Mouse (Mus musculus) layer of hippocampus, postnatal 36 days (tissue): ENCODE data around the gene Rhbdl3. TPM values are rescaled to one million over a fixed set of nuclear protein-coding genes. Genes with fewer than 3 reads are reported as not detected.
"Not testable (repeated sequence)": the region's sequence is repeated elsewhere in the genome, so short reads cannot be mapped to it uniquely, and the experiment has no call there.

Source experiments
- DNase-seq, 2 experiments: peaks; one replicate each; pipeline ENCODE4 v3.0.0; 2022
- total RNA-seq, 2 experiments: library from RNA; stranded (reverse); gene quantifications; 2 replicates each; pipeline ENCODE4 v1.2.3; 2021

Rhbdl3 gene
- total RNA-seq, 2 experiments from 2014 or later = 25.0 to 29.2 TPM

DNA sequence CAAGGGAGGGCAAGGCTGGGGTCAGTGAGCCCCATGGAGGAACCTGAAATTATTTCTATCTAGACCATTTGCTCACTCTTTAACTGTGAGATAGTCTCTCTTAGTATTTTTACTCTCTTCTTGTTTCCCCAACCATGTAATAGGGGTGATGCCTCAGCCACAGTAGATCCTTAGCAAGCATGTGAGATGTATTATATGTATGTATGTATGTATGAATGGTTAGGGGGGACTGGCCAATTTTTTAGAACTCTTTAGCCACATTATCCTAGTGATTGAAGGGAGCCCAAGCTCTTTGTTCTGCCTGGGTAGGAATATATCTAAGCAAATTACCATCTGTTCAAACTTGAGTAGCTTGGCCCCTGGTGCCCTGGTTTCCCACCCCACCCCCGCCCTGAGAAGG lies 12.8 kb downstream of the Rhbdl3 start:
- DNase-seq = no peak

DNA sequence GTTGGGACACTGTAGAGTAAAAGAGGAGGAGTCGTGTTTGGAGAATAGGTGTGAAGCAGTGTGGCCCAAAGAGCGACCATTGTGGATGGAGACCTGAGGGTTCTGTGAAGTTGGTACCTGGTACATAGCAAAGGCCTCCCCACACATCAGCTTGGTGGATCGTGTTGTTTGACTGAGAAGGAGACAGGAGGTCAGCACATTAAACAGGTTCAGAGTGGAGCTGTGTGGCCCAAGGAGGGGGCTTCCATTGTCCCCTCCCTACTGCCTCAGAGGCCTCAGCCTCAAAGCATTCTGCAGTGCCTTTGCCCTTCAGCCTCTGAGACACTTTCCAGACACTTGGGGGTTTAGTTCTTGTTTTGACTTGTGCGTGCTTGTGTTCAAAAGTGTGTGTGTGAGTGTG lies 13.2 kb downstream of the Rhbdl3 start:
- DNase-seq = no peak

DNA sequence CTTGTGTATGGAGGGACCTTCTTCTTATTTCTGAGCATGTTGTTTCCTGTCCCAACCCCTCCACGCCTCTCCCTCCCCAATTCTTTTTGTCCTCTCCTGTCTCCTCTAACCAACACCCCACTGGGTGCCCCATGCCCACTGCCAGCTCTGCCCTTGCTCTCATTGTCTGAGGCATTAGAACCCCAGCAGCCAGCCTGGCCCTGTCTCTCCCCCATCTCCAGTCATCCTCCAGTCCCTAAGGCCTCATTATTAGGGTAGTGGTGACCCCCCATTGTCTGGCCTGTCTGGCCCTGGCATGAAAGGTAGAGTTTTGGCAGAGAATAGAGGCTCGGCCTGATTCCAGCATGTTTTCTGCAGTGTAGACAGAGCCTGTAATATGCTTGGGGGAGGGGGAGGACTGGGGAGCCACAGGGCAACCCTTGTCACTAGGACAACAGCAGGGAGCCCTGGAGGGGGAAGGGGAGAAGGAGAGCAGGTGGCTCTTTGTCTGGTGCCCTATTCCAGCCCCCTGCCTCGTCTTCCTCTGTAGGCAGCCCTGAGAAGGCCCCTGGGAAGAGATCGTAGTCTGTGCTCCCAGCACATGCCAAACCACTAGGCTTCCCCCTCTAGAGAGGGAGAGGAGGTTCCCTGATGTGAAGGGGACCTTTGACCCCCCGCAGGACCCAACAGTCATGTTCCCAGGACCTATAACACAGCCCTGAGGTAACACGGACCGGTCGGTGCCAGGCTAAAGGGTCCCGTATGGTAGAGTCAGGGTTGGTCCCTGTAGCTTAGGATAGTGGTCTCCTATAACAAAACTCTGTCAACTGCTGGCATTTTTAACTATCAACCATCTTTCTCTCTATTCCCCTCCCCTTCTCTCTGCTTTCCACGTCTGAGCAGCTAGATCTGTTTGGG lies 15.3 kb downstream of the Rhbdl3 start:
- no peak for DNase-seq

DNA sequence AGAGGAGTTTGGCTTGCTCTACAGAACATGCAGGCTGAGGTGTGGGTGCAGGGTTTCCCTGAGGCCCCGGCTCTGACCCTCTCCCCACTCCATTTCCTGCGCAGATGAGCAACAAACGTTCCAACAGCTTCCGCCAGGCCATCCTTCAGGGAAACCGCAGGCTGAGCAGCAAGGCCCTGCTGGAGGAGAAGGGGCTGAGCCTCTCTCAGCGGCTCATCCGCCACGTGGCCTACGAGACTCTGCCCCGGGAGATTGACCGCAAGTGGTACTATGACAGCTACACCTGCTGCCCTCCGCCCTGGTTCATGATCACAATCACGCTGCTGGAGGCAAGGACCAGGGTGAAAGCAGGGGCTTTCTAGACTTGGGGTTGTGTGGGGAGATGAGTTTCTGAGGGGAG lies 22.5 kb downstream of the Rhbdl3 start:
- DNase-seq = no peak

DNA sequence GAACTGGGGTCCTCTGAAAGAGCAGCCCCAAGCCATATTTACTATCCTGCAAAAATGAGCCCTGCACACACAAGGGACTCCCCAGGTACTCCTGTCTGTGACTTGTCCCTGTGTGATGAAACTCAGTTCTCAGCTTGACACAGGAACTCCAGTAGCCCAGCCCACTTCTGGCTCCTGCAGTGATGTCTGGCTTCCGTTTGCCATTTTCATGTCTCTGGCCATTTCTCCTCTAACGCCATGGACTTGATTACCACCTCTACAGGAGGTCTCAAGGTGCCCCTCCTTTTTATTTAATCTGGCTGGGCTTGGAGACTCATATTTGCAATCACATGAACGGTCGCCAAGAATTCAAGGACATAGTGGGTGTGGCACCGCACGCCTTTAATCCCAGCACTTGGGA lies 23.9 kb downstream of the Rhbdl3 start:
- no peak for DNase-seq

DNA sequence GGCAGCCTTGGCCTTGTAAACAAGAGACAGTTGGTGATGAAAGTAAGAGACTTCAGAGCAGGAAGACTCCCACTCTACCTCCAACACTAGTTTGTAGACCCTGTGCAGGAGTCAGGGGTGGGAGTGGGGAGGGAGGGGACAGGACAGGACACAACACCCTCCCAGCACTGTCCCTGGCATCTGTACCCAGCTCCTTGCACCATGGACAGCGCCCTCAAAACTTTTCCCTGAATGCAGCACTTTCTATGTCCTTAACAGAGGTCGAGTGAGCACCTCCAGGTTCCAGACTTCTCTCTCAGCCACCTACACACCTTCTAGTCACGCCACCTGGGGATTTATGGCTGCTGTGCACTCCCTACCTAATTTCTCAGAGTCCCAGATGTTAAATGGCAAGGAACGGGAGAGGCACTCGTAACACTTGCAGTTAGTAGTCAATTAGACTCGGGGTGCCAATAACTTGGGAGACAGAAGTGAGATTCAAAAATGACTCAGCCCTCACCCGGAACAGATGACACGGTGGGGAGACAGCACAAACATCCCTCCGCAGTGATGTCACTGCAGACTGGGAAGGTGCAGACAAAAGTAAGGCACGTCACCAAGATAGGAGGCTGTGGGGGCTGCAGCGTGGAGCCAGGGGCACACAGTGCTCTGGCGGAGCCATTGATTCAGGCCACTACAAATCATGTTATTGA lies 32.1 kb downstream of the Rhbdl3 start:
- DNase-seq = no peak

DNA sequence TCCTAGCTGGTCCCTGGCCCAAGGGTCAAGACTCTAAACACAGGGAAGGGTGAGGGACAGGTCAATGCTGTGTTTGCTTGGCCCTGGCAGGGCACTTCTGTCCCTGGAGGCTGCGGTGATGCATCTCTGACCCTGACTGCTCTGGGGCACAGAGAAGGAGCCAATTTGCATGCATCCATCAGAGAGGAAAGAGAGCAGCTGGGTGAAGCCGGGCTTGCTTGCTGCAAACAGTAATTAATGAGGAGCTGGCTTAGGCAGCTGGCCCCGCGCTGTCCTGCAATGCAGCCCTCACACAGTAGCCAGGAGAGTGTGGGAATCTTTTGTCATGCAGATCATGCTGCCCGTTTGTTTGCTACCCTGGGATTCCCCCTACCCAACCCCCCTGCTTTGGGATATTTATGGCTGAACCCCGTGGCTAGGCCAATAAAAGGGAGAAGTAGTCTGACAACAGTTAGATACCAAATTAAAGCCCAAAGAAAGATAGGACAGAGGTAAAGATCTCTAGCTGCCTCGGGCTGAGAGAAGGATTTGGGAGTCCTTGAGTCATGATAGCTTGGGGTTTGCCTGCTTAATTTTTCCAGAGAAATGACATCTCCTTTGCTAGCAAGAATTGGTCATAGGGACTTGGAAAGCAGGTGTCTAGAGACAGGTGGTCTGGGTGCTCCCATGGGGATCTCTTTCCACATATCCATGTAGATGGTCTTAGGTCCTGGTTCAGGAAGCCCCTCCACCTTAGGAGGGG lies 35.1 kb downstream of the Rhbdl3 start:
- no peak for DNase-seq

DNA sequence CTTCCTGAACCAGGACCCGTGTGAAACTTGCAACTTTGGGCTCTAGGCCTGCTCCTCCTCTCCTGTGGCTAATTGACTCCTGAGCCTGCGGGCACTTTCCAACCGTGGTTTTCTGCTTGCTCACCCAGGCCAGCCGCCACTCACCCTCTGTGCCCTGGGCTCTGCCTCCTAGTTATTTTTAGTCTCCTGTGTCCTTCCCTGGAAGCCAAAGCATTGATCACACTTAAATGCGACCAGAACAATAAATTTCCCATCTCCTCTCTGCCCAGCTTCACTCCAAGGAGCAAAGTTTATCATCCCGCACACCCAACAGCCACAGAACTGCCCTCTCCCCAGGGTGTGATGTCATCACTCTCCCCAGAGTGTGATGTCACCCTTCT lies 35.6 kb downstream of the Rhbdl3 start:
- no peak for DNase-seq

DNA sequence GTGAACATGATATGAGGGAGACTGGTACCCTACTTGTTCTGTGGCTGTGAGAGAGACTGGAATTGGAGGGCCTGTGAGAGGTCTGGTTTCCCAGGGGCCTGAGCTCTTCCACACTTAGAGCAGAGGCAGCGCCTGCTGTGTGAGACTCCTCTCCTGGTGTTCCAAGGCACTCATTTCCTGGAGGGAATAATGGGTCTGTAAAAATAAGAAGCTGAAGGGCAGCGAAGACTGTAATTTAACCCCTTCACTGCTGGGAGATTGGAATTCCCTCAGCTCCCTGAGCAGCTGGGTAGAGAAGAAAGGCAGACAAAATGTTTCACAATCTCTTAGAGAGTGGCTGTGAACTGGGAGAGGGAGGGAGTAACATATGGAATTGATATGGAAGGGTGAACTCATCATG lies 41.8 kb downstream of the Rhbdl3 start:
- DNase-seq = no peak

DNA sequence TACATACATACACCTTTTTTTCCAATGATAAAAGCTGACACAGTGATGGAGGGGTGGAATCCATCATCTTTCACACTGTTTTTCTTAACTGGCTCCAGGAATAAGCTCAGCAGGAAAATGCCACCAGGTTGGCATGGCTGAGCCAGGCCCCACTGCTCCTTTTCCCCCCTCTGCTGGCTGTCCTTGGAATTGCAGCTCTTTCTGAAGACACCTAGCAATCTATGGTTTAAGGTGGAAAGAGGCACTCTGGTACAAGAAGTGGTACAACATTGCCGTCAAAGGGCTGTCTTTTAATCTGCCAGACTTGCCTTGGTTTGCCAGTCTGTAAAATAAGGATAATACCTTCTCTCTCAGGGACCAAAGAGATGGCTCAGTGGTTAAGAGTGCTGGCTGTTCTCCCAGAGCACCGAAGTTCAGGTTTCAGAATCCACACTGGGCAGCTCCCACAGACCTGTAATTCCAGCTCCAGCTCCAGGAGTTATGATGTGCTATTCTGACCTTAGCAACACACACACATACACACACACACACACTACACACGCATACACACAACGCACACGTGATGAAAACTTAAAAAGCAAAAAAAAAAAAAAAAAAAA lies 51.2 kb downstream of the Rhbdl3 start:
- peak; percentile 64 to 82 for DNase-seq

DNA sequence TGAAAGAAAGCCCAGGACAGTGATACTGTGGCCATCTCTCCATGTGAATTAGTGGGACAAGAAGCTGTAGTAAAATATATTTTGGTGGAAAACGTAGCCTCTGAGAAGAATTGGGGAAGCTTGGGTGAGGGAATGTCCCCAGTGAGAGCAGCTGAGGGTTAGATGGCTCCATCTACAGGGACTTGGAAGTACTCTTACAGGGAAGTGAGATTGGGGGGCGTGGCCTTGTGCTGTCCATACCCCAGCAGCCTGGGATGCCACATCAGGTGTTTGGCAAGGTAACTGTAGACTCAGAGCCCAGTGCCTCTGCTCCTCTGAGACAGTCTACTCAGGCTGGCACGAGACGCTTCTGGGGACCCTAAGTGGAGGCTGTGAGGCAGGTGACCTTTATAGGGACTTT lies 54.1 kb downstream of the Rhbdl3 start:
- no peak for DNase-seq

DNA sequence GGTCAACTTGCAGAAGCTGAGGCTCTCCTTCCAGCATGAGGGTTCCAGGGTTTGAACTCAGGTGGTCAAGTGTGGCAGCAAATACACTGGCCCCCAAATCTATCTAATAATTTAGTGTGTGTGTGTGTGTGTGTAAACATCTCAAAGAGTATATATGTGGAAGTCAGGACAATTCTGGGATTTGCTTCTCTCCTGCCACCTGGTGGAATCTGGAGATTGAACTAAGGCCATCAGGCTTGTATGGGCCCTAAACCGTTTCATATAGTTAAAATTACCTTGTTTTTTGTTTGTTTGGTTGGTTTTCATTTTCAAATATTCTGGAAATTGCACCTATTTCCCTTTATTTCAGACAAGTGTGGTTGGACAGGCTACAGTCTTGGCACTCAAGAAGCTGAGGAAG lies 68.2 kb downstream of the Rhbdl3 start:
- no peak for DNase-seq

DNA sequence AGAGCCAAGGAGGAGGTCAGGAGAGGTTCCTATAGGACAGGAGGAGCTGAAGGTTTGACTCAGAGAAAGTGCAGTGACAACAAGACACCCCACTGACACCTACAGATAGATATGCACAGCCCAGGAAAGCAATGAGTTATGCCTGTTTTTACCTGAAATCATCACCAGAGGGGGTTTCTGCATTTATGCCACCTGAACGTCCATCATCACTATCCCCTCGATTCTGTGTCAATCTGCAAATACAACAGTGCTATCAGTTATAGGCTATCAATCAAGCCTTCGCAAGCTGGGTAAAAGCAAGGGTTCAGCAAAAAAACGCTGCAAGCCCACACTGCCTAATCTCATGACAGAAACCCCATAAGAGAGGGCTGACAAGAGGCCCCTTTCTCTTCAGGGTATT lies 75.9 kb downstream of the Rhbdl3 start:
- DNase-seq = no peak

DNA sequence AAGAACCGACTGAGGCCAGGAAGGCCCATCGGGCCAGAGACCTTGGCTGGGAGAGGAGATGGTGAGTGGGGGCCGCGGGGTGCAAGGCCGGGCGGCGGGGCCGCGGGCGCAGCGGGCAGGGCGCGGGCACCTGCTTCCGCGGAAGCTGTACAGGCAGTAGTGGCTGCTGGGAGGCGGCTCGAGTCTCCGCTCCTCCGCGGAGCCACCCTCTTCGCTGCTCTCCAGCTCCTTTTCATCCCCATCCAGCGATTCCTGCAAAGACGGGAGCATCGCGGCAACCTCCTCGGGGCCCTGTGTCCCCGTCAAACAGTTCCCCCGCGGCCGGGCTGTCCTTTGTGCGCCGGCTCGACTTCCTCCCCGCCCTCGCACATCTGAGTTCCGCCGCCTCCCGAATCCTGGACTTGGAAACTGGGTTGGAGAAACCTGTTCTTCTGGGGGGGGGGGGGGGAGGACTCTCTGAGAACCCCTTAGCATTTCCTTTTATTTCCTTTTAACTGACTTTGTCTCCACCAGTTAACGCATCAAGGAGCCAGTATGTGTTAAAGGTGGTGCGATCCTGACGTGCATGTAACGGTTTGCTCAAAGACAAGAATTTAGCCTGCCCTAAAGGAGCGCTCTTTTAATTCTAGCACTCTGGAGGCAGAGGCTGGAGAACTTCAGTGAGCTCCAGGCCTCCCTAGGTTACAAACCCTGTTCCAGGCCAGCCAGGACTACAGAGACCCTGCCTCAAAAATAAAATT lies 77.2 kb downstream of the Rhbdl3 start, which contains the start of gene 5730455P16Rik:
5730455P16Rik (minus strand) TSS at position 323 of the 740 bp plus-strand sequence.
- DNase-seq = peak; percentile 83 to 85

DNA sequence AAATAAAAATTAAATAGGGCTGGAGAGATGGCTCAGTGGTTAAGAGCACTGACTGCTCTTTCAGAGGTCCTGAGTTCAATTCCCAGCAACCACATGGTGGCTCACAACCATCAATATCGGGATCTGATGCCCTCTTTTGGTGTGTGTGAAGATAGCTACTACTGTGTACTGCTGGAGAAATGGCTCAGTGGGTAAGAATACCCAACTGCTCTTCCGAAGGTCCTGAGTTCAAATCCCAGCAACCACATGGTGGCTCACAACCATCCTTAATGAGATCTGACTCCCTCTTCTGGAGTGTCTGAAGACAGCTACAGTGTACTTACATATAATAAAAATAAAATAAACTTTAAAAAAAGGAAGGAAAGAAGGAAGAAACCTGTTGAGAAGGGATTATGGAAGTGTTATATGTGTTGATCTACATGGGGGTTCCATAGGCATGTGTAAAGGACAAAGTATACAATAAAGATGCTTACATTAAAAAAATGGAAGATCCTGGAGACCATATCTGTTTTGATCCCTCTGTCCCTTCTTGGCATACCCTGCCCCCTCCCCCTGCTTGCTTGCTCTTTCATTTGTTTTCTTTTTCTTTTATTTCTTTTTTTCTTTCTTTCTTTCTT lies 77.8 kb downstream of the Rhbdl3 start:
- DNase-seq = not testable (repeated sequence)

DNA sequence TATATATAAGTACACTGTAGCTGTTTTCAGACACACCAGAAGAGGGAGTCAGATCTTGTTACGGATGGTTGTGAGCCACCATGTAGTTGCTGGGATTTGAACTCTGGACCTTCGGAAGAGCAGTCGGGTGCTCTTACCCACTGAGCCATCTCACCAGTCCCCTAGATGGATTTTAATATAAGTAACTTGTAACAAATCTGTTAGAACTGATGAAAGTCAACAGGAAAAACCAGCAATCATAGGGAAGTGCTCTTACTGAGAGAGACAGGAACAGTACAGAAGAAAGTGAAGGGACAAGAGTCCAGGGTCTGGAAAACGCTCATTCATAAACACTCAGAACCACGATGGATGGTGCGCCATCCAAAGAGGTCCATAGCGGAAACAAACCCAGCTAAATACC lies 78.5 kb downstream of the Rhbdl3 start:
- not testable (repeated sequence) for DNase-seq

DNA sequence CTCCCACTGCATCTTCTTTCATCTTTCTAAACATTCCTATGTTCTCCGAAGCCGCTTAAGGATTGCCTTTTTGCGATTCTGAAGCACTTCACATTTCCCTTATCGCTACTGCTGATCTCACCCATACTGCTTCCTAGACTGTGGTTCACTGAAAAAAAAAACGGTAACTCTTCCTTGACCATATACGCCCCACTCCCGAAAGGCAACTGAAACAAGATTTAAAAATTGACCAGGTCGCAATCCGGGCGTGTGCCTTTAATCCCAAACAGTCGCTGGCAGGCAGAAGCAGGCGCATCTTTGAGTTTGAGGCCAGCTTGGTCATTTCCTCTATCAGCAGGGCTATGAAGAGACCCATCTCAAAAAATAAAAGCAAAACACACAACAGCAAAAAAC lies 81.9 kb downstream of the Rhbdl3 start:
- peak in 1 of 2 experiments; percentile 21 for DNase-seq

DNA sequence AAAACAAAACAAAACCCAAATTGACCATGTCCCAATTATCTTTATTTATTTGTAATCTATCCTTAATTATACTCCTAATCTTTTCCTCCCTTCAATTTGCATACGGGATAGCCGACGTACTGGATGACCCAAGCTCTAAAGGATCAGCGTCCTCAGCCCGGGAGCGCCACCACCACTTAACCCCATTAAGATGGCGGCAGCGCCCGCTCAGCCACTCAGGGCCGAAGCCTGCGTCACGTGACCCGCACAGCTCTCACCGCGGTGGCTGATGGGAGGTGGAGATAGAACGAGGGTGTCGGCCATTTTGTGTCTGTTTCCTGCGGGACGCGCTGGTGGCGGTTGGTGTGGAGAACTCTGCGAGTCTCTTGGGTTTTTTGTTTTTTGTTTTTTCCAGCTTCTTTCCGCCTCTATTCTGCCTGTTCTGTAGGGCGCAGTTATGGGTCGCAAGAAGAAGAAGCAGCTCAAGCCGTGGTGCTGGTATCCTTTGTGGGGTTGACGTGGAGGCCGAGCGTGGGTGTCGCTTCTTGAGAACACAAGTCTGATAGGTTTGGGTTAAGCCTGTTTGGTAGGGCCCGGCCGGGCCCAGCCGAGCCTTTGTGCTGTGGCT lies 82.4 kb downstream of the Rhbdl3 start, which contains the start of gene Zfp207:
Zfp207 (plus strand) TSS at position 261 of the 607 bp plus-strand sequence.
- DNase-seq = peak; percentile 96

DNA sequence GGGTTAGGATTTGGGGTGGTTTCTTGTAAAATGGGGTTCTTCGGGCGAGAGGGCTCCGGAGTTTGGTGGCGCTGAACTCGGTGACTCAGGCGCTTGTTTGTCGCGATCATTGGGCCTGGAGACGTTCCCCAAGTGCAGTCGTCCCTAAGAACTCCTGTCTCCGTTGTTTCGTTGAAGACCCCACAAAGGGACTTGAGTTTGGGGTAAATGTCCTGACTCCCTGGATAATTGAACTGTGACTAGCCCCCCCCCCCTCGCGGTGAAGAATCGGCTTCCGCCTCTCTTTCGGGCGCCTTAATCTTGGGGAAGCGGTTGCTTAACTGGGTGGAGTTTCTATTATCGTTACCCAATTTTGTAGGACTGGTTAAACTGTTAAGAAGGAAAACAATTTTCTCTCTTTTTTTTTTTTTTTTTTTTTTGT lies 82.9 kb downstream of the Rhbdl3 start:
- DNase-seq = peak in 1 of 2 experiments; percentile 22

DNA sequence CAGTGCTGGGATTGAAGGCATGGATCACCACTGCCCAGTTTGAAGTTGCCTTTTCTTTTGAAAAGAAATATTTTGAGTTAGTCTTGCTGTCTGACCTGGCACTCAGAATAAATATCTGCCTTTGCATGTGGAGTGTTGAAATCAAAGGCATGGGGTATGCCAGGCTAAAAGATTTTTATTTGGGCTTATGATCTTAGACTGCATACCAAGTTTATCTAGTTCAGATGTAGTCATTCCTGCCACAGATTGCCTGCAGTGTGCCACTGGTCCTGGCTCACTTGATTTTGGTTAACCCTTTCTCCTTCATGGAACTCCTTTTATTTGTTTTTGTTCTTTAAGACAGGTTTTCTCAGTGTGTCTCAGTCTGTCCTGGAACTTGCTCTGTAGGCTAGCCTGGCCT lies 83.7 kb downstream of the Rhbdl3 start:
- DNase-seq = no peak

DNA sequence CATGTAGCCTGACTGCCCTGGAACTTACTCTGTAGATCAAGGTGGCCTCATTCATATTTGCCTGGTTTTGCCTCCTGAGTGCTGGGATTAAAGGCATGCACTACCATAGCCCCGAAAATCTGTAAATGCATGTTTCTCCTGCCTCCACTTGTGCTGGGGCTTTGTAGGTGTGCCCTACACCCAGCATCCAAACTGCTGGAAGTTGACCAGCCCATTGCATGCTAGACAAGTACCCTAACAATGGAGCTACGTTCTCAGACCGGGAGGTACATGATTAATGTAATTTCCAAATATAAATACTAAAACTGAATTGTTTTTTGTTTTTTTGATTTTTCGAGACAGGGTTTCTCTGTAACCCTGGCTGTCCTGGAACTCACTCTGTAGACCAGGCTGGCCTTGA lies 84.3 kb downstream of the Rhbdl3 start:
- DNase-seq = no peak
